Mouse (Mus musculus): ENCODE measurements around the gene Trdn. TPM values are rescaled to one million over a fixed set of nuclear protein-coding genes. Genes with fewer than 3 reads are reported as not detected.

Trdn gene
- polyA plus RNA-seq, 1 experiment from 2014 or later, result 0.18 TPM

DNA sequence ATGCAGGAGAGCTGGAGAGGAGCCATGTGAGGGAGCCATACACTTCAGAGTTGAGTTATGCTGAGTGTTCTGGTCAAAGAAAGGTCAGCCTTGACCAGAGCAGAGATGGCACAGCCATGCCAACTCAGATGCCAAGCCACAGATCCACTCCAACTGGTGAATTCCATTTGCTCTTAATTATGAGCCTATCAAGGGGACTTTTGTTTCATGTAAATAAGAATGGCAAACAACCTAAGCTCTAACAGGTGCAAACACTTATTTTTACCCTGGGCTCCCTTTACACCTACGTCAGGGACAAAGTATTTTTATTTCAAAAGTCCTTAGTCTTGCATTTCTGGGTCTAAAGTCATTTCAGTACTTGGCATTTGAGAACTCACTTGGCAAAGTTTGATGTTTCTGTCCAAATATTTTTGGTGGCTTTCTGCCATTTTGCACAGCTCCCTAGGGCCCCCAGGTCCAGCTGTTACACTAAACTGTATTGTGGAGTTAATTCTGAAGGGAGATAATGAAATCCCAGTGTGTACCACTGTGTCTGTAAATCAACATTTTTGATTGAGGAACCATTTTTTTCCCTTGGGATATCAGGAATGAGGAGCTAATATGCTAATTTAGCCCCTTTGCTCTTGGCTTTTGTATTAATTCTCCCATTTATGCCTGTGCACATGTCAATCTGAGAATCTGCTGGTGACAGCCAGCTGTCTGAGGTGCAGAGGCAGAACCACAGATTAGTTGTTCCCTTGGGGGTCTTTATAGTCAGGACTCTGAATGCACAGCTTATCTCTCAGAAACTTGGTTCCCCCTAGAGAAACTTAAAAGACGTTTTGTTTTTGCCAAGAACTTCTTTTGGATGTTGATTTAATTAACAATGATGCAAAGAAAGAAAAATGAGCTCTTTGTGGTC, 99.6 kb downstream of the Trdn start:
- no peak overlapping the region for H3K4me3 ChIP-seq (ENCODE audit: low read depth, low read length)
- no peak for ATAC-seq
- WGBS, result 57% methylated on average over 2 of the region's 2 CpGs

DNA sequence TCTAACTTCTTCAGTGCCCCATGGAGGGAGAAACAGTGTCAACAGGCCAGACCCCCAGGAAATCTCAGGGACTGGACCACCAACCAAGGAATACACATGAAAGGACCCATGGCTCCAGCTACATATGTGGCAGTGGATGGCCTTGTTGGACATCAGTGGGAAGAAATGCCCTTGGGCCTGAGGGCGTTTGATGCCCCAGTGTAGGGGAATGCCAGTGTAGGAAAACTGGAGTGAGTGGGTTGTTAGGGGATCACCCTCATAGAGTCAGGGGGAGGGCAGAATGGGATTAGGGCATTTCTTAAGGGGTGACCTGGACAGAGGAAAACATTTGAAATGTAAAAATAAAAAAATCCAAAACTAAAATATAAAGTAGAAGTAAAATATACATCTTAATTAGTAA, 108.7 kb downstream of the Trdn start:
- Histone ChIP-seq H3K27ac (ENCODE audit: low read depth, low read length) (no peak overlapping the region), H3K9me3 (ENCODE audit: control insufficient read depth) (no peaks in the 10 kb centered on the region), H3K9ac (ENCODE audit: low read depth, low read length) (no peak overlapping the region), H3K36me3 (ENCODE audit: control insufficient read depth, insufficient read depth) (no peaks in the 10 kb centered on the region), H3K27me3 (replicated peaks; ENCODE audit: control insufficient read depth, insufficient read depth, low read length) (no peaks in the 10 kb centered on the region), H3K4me3 (ENCODE audit: low read depth, low read length) (no peak overlapping the region), H3K4me1 (replicated peaks; ENCODE audit: control insufficient read depth, insufficient read depth, low read length) (no peaks in the 10 kb centered on the region), H3K4me2 (replicated peaks; ENCODE audit: low read depth) (no peak overlapping the region)
- no peak for ATAC-seq
- WGBS, result 68% methylated on average over 1 of the region's 1 CpGs
- TF ChIP-seq CTCF (IDR thresholded peaks at IDR 0.05; ENCODE audit: low read depth), result no peak

More for the DNA sequence above, 99.6 kb downstream of the Trdn start:
- H3K4me1 ChIP-seq (replicated peaks; ENCODE audit: control insufficient read depth, insufficient read depth, low read length), result no peaks in the 10 kb centered on the region
- no peaks in the 10 kb centered on the region for H3K27me3 ChIP-seq (replicated peaks; ENCODE audit: control insufficient read depth, insufficient read depth, low read length)
- H3K9me3 ChIP-seq (ENCODE audit: control insufficient read depth), result no peaks in the 10 kb centered on the region
- H3K36me3 ChIP-seq (ENCODE audit: control insufficient read depth, insufficient read depth), result no peaks in the 10 kb centered on the region
- no peak overlapping the region for H3K27ac ChIP-seq (ENCODE audit: low read depth, low read length)
- H3K4me2 ChIP-seq (replicated peaks; ENCODE audit: low read depth), result no peak overlapping the region
- no peak for TF ChIP-seq CTCF (IDR thresholded peaks at IDR 0.05; ENCODE audit: low read depth)
- H3K9ac ChIP-seq (ENCODE audit: low read depth, low read length), result no peak overlapping the region

DNA sequence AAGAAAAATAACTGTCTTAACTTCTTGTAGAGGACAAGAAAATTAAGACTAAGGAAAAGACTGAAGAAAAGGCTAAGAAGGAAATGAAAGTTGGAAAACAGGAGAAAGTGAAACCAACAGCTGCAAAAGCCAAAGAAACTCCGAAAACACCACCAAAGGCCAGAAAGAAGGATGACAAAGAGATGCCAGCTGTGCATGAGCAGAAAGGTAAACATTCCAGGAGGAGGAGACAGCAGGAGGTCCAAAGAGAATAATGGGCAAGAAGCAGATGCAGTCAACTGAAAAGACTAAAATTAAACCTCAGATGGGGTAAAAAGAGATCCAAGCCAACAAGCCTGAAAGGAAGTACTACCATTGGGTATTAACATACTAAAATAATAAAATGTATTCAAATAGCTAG, 115.6 kb downstream of the Trdn start:
- Histone ChIP-seq H3K36me3 (ENCODE audit: control insufficient read depth, insufficient read depth) (no peaks in the 10 kb centered on the region), H3K4me1 (replicated peaks; ENCODE audit: control insufficient read depth, insufficient read depth, low read length) (no peaks in the 10 kb centered on the region), H3K27me3 (replicated peaks; ENCODE audit: control insufficient read depth, insufficient read depth, low read length) (no peaks in the 10 kb centered on the region), H3K27ac (ENCODE audit: low read depth, low read length) (no peak overlapping the region), H3K9ac (ENCODE audit: low read depth, low read length) (no peak overlapping the region), H3K9me3 (ENCODE audit: control insufficient read depth) (no peaks in the 10 kb centered on the region), H3K4me3 (ENCODE audit: low read depth, low read length) (no peak overlapping the region), H3K4me2 (replicated peaks; ENCODE audit: low read depth) (no peak overlapping the region)
- WGBS, result 57% methylated on average over 1 of the region's 1 CpGs
- TF ChIP-seq CTCF (IDR thresholded peaks at IDR 0.05; ENCODE audit: low read depth), result no peak
- no peak for ATAC-seq

DNA sequence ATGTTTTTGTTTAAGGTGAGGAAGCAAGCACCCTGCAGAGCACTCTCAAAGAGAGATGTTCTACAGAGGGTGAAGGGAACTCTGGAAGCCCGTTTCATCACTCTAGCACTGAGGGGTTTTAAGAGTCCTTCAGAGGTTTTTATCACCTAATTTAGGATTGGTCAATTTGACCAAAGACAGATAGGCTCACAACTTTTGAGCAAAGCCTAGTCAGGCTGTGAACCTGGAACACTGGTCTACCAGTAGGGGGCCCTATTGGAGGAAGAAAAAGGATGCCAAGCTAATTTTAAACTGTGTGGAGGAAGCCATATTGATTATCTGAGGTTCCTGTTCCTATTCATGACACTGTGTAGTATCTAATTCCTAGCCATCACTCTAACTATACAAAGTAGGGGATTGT, 117.9 kb downstream of the Trdn start:
- Histone ChIP-seq H3K27me3 (replicated peaks; ENCODE audit: control insufficient read depth, insufficient read depth, low read length) (no peaks in the 10 kb centered on the region), H3K9ac (ENCODE audit: low read depth, low read length) (no peak overlapping the region), H3K4me3 (ENCODE audit: low read depth, low read length) (no peak overlapping the region), H3K36me3 (ENCODE audit: control insufficient read depth, insufficient read depth) (no peaks in the 10 kb centered on the region), H3K4me2 (replicated peaks; ENCODE audit: low read depth) (no peak overlapping the region), H3K9me3 (ENCODE audit: control insufficient read depth) (no peaks in the 10 kb centered on the region), H3K27ac (ENCODE audit: low read depth, low read length) (no peak overlapping the region), H3K4me1 (replicated peaks; ENCODE audit: control insufficient read depth, insufficient read depth, low read length) (no peaks in the 10 kb centered on the region)
- 66% methylated on average over 1 of the region's 1 CpGs for WGBS
- TF ChIP-seq CTCF (IDR thresholded peaks at IDR 0.05; ENCODE audit: low read depth), result no peak
- ATAC-seq, result no peak

DNA sequence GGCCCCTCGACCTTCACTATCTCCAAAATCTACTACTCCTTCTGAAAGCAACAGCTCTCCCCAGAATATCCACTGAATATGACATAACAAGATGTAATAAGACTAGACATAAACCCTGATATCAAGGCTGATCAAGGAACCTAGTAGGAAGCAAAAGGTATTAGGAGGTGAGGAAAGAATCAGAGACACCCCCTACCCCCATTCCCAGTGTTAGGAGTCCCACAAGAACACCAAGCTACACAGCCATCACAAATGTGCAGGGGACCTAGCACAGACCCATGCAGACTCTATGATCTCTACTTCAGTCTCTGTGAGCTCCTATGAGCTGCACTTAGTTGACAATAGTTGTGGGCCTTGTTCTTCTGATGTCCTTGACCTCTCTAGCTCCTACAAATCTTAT, 130.1 kb downstream of the Trdn start:
- Histone ChIP-seq H3K4me3 (ENCODE audit: low read depth, low read length) (no peak overlapping the region), H3K36me3 (ENCODE audit: control insufficient read depth, insufficient read depth) (no peaks in the 10 kb centered on the region), H3K27ac (ENCODE audit: low read depth, low read length) (no peak overlapping the region), H3K9me3 (ENCODE audit: control insufficient read depth) (no peaks in the 10 kb centered on the region), H3K4me2 (replicated peaks; ENCODE audit: low read depth) (no peak overlapping the region), H3K9ac (ENCODE audit: low read depth, low read length) (no peak overlapping the region), H3K27me3 (replicated peaks; ENCODE audit: control insufficient read depth, insufficient read depth, low read length) (no peaks in the 10 kb centered on the region), H3K4me1 (replicated peaks; ENCODE audit: control insufficient read depth, insufficient read depth, low read length) (no peaks in the 10 kb centered on the region)
- no peak for TF ChIP-seq CTCF (IDR thresholded peaks at IDR 0.05; ENCODE audit: low read depth)
- 53% methylated on average over 1 of the region's 1 CpGs for WGBS
- ATAC-seq, result no peak

DNA sequence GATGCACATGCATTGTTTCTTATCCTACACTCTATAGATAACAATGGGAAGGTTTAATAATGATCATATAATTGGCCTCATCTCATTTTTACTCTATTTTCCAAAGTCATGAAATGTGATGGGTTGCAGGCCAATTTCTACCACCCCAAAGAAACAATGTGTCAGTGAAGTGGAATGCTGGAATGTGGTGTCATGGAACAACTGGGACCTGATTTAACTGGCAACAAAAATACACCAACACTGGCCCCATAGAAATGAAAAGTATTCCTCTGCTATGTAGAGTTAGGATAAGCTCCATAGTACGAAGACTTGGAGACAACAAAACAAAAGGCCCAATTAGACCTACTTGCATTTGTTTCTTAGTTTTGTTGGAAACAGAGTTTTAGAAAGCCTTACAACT, 173.6 kb downstream of the Trdn start:
- TF ChIP-seq CTCF (IDR thresholded peaks at IDR 0.05; ENCODE audit: low read depth), result no peak
- Histone ChIP-seq H3K36me3 (ENCODE audit: control insufficient read depth, insufficient read depth) (no peaks in the 10 kb centered on the region), H3K9ac (ENCODE audit: low read depth, low read length) (no peak overlapping the region), H3K4me1 (replicated peaks; ENCODE audit: control insufficient read depth, insufficient read depth, low read length) (no peaks in the 10 kb centered on the region), H3K4me2 (replicated peaks; ENCODE audit: low read depth) (no peak overlapping the region), H3K4me3 (ENCODE audit: low read depth, low read length) (no peak overlapping the region), H3K27ac (ENCODE audit: low read depth, low read length) (no peak overlapping the region), H3K27me3 (replicated peaks; ENCODE audit: control insufficient read depth, insufficient read depth, low read length) (no peaks in the 10 kb centered on the region), H3K9me3 (ENCODE audit: control insufficient read depth) (no peaks in the 10 kb centered on the region)
- no peak for ATAC-seq
- 79% methylated on average over 1 of the region's 1 CpGs for WGBS

Data from intestine, postnatal 0 days (tissue).